Mouse (Mus musculus): ENCODE measurements around the gene Pramef8. TPM values are rescaled to one million over a fixed set of nuclear protein-coding genes. Genes with fewer than 3 reads are reported as not detected.

Pramef8 gene
- polyA plus RNA-seq (2011; ENCODE audit: insufficient read length, low read depth, missing spikeins), result 22.9 and 25.8 TPM in 2 replicates

DNA sequence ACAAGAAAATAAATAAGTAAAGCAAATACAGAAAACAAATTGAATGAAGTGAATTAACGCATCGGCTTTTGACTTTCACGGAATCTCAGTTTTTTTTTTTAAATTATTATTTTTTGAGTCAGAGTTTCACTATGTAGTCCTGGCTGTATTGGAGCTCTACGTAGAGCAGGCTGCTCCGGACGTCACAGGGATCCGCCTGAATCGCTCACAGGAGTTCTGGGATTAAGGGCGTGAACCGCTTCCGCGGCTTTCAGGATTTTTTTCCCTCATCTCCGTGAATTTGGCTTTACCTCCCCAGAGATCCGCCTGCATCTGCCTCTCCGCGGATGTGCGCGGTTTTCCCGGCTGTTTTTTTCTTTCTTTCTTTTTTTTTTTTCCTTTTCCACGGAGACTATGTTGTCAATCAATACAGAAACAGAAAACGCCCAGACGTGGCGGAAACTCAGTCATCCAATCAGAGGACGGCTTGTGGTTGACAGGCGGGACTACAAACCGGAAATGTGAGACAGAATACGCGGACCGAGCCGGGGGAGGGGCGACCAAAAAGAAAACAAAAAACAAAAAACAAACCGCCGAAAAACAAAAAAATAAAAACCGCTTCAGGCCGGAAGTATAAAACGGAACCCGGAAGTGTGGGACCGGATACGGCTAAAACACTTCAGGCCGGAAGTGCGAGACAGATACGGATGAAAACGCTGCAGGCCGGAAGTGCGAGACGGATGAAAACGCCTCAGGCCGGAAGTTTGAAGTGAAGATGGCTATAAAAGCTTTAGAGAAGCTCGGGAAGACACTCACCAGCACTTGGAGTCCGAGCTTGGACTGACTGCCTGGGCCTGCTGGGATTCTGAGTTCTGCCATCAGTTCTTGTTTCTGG, at the start of gene Pramef8:
Gene Pramef8 (plus strand): TSS at position 208 of the 874 bp plus-strand sequence.
- TF ChIP-seq POLR2A (IDR thresholded peaks at IDR 0.05; ENCODE audit: low read depth, low read length) (peak; percentile 70), CTCF (IDR thresholded peaks at IDR 0.05; ENCODE audit: borderline replicate concordance, insufficient read depth, low read length) (no peak)
- Histone ChIP-seq H3K27ac (ENCODE audit: insufficient read depth, low read length) (peak within 1 kb of the TSS; percentile 89), H3K4me1 (ENCODE audit: control insufficient read depth, insufficient read depth, low read length) (no peaks in the 10 kb centered on the region), H3K4me3 (ENCODE audit: insufficient read depth, low read length) (peak within 1 kb of the TSS; percentile 92)

DNA sequence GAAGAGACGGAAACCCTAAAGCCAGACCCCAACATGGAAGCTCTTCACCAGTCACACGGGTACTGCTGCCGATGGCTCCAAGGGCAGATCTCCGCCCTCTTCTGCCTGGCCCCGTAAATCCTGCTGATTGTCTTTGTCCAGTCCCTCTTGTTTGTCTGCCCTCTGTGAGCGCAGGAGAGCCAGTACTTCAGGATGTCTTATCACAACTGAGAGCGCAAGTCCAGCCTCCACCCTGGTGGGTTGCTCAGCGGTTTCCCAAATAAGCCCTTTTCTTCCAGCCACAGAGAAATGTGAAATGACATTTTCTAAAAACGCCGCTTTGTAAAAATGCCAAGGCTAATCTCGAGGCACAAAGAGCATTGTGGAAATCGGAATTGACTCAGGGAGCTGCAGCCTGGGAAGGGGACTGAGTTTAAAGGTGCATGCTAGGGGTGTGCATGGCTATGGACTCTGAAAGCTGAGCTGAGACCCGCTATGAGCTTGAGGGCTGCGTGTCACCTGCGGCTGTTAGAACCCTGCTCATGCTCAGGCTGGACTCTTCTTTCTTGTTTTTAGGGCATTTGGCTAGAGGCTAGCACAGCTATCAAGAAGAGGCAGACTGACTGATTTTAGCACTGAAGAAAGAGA, 45.7 kb upstream of the Pramef8 start:
- no peak overlapping the region for H3K4me3 ChIP-seq (ENCODE audit: insufficient read depth, low read length)
- TF ChIP-seq CTCF (IDR thresholded peaks at IDR 0.05; ENCODE audit: borderline replicate concordance, insufficient read depth, low read length), result no peak
- no peak for TF ChIP-seq POLR2A (IDR thresholded peaks at IDR 0.05; ENCODE audit: low read depth, low read length)
- H3K4me1 ChIP-seq (ENCODE audit: control insufficient read depth, insufficient read depth, low read length), result no peaks in the 10 kb centered on the region
- no peak overlapping the region for H3K27ac ChIP-seq (ENCODE audit: insufficient read depth, low read length)

DNA sequence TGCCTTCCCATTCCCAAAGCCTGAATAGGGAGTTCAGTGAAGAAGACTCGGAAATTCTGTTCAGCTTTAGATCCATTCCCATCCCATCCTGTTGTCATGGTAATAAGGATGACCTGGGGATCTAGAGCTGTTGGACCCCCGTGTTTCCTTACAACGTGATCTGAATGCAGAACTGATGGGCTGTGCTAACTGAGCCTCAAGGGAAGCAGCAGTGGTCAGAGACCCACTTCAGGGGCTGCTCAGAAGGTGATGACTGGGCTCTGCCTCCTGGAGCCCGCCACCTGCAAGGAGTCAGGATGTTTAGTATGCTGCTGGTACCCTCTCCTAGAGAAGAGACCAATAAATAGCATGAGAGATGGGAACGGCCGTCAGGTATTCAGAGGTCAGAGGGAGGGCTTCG, 32.7 kb upstream of the Pramef8 start:
- TF ChIP-seq POLR2A (IDR thresholded peaks at IDR 0.05; ENCODE audit: low read depth, low read length) (no peak), CTCF (IDR thresholded peaks at IDR 0.05; ENCODE audit: borderline replicate concordance, insufficient read depth, low read length) (no peak)
- Histone ChIP-seq H3K4me3 (ENCODE audit: insufficient read depth, low read length) (no peak overlapping the region), H3K27ac (ENCODE audit: insufficient read depth, low read length) (no peak overlapping the region), H3K4me1 (ENCODE audit: control insufficient read depth, insufficient read depth, low read length) (no peaks in the 10 kb centered on the region)

DNA sequence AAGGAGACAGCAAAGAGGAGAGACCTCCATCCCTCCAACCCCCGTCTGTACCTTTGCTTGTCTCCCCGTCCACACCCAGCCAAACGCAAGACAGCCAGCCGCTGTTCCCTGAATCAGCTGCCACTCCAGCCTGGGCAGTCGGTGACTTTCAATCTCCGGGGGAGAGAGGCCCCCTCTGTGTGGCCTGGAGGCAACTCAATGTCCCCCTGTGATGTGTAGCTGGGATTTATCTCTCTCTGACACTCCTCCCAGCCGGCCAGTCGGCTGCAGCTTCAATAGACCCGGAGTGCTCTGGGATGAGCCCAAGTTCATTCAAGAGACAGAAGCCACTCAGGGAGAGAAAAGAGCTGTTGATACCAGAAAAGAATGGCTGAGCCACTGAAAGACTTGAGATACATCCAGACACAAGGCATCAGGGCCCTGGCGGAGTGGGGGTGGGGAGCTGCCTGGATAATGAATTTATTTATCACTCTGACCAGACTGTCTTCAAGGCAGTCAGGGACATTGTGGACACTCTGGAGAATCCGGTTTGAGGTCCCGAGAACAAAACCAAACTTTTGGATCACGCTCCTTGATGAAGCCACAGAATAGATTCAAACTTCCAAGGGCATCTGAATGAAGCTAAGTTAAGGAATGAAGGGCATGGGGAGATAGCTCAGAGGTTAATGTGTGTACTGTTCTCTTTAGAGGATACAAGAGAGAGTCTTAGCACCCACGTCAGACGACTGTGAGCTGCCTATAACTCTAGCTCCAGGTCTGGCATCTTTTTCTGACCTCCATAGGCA, 32.1 kb upstream of the Pramef8 start:
- Histone ChIP-seq H3K27ac (ENCODE audit: insufficient read depth, low read length) (no peak overlapping the region), H3K4me1 (ENCODE audit: control insufficient read depth, insufficient read depth, low read length) (no peaks in the 10 kb centered on the region), H3K4me3 (ENCODE audit: insufficient read depth, low read length) (no peak overlapping the region)
- TF ChIP-seq CTCF (IDR thresholded peaks at IDR 0.05; ENCODE audit: borderline replicate concordance, insufficient read depth, low read length), result no peak
- TF ChIP-seq POLR2A (IDR thresholded peaks at IDR 0.05; ENCODE audit: low read depth, low read length), result no peak

DNA sequence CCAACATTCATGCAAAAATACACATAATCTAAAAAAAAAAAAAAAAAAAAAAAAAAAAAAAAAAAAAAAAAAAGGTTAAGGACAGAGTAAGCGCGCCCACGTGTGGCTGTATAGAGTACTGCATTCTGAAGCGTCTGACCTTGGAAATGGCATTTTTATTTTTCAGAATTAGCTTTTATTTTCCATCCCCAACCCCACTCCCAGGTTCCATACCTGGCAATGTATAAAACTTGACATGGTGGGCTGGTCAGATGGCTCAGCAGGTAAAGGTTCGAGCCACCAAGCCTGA, 31.6 kb upstream of the Pramef8 start:
- H3K4me3 ChIP-seq (ENCODE audit: insufficient read depth, low read length), result no peak overlapping the region
- no peak for TF ChIP-seq POLR2A (IDR thresholded peaks at IDR 0.05; ENCODE audit: low read depth, low read length)
- no peak for TF ChIP-seq CTCF (IDR thresholded peaks at IDR 0.05; ENCODE audit: borderline replicate concordance, insufficient read depth, low read length)
- H3K27ac ChIP-seq (ENCODE audit: insufficient read depth, low read length), result no peak overlapping the region
- H3K4me1 ChIP-seq (ENCODE audit: control insufficient read depth, insufficient read depth, low read length), result no peaks in the 10 kb centered on the region

DNA sequence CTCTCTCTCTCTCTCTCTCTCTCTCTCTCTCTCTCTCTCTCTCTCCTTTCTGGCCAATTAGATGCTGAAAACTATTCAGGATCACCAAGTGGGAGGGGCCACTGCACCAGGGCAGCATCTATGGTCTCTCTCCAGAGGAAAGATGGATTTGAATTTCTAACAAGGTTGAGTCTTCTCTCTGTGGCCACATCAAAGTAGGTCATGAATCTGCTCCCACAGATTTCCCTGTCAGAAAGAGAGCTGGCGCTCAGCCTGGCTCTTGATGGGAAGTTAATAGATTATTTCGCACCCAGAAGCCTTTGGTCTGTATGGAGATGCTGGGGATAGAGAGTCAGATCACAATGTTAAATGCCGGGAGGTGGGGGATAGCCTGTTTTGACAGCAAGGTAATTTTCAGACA, 30.1 kb upstream of the Pramef8 start:
- TF ChIP-seq POLR2A (IDR thresholded peaks at IDR 0.05; ENCODE audit: low read depth, low read length) (no peak), CTCF (IDR thresholded peaks at IDR 0.05; ENCODE audit: borderline replicate concordance, insufficient read depth, low read length) (no peak)
- Histone ChIP-seq H3K4me1 (ENCODE audit: control insufficient read depth, insufficient read depth, low read length) (no peaks in the 10 kb centered on the region), H3K4me3 (ENCODE audit: insufficient read depth, low read length) (no peak overlapping the region)

DNA sequence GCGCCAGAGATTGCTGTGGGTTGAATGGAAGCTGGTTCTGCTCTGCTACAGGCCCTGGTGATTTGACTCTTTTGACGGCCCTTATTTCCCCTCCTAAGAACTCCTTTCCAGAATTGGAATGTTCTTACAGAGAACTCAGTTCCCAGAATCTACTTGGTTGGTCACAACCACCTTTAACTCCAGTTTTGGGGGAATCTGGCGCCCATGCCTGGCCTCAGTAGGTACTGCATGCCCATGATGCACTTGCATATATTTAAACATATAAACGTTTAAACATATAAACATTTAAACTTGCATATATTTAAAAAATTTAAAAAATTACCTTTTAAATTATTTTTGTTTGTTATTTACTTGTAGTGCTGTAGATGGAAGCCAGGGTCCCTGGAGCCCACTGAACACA, 28.6 kb upstream of the Pramef8 start:
- no peak overlapping the region for H3K27ac ChIP-seq (ENCODE audit: insufficient read depth, low read length)
- no peaks in the 10 kb centered on the region for H3K4me1 ChIP-seq (ENCODE audit: control insufficient read depth, insufficient read depth, low read length)
- H3K4me3 ChIP-seq (ENCODE audit: insufficient read depth, low read length), result no peak overlapping the region
- TF ChIP-seq POLR2A (IDR thresholded peaks at IDR 0.05; ENCODE audit: low read depth, low read length), result no peak
- TF ChIP-seq CTCF (IDR thresholded peaks at IDR 0.05; ENCODE audit: borderline replicate concordance, insufficient read depth, low read length), result peak; percentile 26; the same call in 1 of the 2 replicates

More for the DNA sequence above, 30.1 kb upstream of the Pramef8 start:
- H3K27ac ChIP-seq (ENCODE audit: insufficient read depth, low read length), result no peak overlapping the region

DNA sequence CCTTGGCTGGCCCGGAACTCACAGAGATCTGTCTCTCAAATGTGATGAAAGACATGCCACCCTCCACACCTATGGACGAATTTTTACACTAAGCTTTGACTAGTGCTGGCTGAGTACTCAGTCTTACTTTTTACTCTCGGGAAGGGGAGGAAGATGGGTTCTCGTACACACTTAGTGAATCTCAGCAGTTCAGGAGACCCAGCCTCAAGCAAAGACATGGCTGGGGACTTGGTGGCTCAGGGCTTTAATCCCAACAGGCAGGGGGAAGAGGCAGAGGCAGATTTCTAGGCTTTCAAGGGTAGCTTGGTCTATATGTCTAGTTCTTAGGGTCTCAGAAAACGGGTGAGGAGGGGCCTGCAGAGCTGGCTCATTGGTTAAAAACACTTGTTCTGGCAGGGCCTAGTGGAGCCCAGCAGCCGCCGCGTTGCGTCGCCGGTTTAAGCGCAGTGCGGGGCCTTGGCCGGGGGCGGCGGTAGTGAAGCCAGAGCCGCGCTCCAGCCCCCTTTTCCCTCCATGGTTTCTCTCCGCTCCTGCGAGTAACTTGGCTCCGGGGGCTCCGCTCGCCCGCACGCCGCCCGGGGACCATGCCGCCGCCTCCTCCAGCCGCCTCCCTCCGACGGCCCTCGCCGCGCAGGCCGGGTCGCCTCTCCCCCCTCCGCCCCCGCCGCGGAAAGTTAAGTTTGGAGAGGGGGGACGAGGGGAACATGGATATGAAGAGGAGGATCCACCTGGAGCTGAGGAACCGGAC, 23.1 kb upstream of the Pramef8 start:
- Histone ChIP-seq H3K4me3 (ENCODE audit: insufficient read depth, low read length) (peak overlapping the region; percentile 7; the same call in 1 of the 2 replicates), H3K4me1 (ENCODE audit: control insufficient read depth, insufficient read depth, low read length) (no peaks in the 10 kb centered on the region), H3K27ac (ENCODE audit: insufficient read depth, low read length) (no peak overlapping the region)
- TF ChIP-seq CTCF (IDR thresholded peaks at IDR 0.05; ENCODE audit: borderline replicate concordance, insufficient read depth, low read length) (no peak), POLR2A (IDR thresholded peaks at IDR 0.05; ENCODE audit: low read depth, low read length) (no peak)

DNA sequence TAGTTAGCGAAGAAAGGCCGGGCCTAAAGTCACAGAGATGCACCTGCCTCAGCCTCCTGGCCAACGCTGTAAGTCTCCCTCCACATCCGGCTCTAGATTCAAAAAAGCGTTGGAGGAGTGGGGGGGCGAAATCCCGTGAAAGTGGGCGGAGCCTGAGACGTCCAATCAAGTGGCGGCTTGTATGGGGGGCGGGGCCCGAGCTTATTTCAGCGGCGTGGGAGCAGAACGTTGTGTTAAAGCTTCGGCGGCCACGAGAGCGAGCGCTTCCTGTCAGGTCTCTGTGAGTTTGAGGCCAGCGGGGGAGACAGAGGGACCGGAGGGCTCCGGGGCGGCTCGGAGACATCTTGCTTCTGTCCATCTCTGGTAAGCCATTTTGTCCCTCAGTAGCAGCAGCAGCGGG, 18.0 kb upstream of the Pramef8 start, which contains the start of gene Pramel1:
Gene Pramel1 (plus strand): TSS at position 248 of the 400 bp plus-strand sequence.
- no peak within 1 kb of the TSS for H3K27ac ChIP-seq (ENCODE audit: insufficient read depth, low read length)
- TF ChIP-seq POLR2A (IDR thresholded peaks at IDR 0.05; ENCODE audit: low read depth, low read length), result no peak
- TF ChIP-seq CTCF (IDR thresholded peaks at IDR 0.05; ENCODE audit: borderline replicate concordance, insufficient read depth, low read length), result no peak
- H3K4me1 ChIP-seq (ENCODE audit: control insufficient read depth, insufficient read depth, low read length), result no peaks in the 10 kb centered on the region
- H3K4me3 ChIP-seq (ENCODE audit: insufficient read depth, low read length), result no peak within 1 kb of the TSS
